Mouse (Mus musculus) liver, embryonic 14.5 days (tissue): ENCODE data around the gene Por.

Experiments
- CTCF ChIP-seq: IDR thresholded peaks from 2 replicates; pipeline ENCODE4 v1.5.1; 2016; ENCODE audit warnings: antibody characterized with exemption, low read depth, control low read depth
- EP300 ChIP-seq: IDR thresholded peaks from 2 replicates; pipeline ENCODE4 v1.6.1; 2016; ENCODE audit warnings: antibody characterized with exemption, low read depth

DNA sequence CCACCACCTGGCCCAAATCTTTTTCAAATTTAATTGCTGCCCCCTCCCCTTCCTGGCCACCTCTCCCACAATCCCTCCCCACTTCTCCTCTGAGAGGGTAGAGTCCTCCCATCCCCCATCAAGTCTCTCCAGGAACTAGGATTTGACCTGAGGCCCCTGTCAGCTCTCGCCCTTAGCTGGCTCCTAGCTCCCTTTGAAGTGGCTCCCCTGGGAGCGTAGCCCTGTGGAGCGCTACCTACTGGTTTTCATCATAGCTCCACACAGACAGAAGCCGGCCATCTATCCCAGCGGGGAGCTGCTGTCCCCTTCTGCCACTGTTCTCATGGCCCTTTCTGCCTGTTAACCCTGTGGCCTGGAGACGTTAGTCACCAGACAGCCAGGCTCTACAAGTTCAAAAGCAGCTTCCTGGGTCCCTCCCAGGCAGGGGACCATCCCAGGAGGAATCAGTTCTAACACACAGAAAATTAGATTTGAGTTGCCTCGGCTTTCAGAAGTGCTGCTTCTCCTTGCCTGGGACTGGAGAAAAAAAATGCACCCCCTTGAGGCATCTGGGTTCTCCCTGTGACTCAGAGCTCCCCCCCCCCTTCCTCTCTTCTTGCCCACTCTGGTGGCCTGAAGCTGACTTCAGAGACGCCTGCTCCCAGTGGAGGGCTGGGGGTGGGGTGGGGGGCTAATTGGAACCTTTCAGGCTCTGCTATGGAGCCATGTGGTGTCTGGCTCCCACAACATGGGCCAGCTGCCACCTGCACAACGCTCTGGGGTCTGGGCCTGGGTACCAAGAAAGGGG is 54.9 kb downstream of the Por start:
- TF ChIP-seq CTCF (no peak), EP300 (no peak)
